Comparison of ENCODE assay signal across 29 mouse cellular contexts in the genomic region with DNA sequence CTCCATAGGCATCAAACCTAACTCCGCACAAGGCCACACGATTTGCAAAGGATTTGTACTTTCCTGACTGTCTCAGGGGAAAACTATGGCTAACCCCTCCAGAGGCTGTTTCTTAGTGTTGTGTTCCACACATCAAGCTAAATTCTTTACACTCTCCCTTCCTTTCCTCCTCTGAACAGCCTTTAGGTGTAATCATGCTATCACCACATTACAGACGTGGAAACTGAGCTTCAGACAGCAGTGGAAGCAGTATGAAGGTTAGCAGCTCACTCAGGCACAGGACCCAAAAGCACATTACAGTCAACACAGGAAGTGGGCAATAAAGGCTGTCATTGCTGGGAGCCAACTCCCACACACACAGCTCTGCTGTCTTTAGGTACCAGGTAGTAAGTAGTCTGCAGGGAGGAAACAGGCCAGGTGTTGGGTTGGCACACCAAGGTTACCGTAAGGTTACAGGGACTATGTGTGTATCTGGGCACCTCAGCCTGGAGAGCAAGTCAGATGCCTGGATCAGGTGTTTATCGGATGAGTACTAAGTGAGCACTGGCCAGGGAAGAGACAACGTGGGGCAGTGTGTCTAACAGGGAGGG. TPM values are rescaled to one million over a fixed set of nuclear protein-coding genes. Genes with fewer than 3 reads are reported as not detected.
A peak's percentile ranks its signal among the peaks of the same experiment; 100 is the strongest.
DNase-seq lines count a peak whose midpoint lies in the region; TF ChIP-seq lines count a peak whose summit lies in the region.
"Had no signal": no experiment of that assay in that cellular context is flagged by ENCODE, and none has a peak within 500 bp of the region (broad histone marks: within the 10 kb centered on the region; RNA-seq: fewer than 3 reads in every experiment).

No protein-coding gene starts in this region.

- H3K4me1 ChIP-seq in spleen, adult 2 months (ENCODE audit: control insufficient read depth, insufficient read depth, insufficient read length) = peaks cover 29% of the 10 kb centered on the region; the same call in 1 of the 2 replicates
- H3K4me1 ChIP-seq: embryonic facial prominence, embryonic 15.5 days; midbrain, embryonic 12.5 days; stomach, embryonic 15.5 days had no signal

- peak in 1 of 2 experiments; percentile 63 for DNase-seq in spleen, adult 2 months (ENCODE audit: low read depth in 1 of 2, low spot score in 2 of 2)
- no peak for DNase-seq in spleen, postnatal 4 days (ENCODE audit: low spot score in 2 of 2)
- DNase-seq in induced T-regulatory cell, adult 2 months (ENCODE audit: low read depth) = peak; percentile 87
- peak; percentile 39 to 73 for DNase-seq in thymus, adult 18-20 months
- DNase-seq in thymus, postnatal 4 days = peak; percentile 64
- DNase-seq in urinary bladder, postnatal 14 days (ENCODE audit: low spot score) = no peak
- no peak for DNase-seq in layer of hippocampus, adult 18-20 months (ENCODE audit: low spot score in 2 of 2)
- no peak for DNase-seq in gastrocnemius, postnatal 14 days
- DNase-seq: adrenal gland, postnatal 14 days; cerebellum, postnatal 14 days; embryo, embryonic 11 days; heart, adult 18-20 months; heart, postnatal 36 days; kidney, postnatal 4 days; liver, embryonic 13.5 days; lung, embryonic 14.5 days; right cerebral cortex, postnatal 25 days had no signal

- intact Hi-C loops in gastrocnemius, postnatal 14 days (cut with DNase I; ENCODE audit: low total_unique reads) = no loop called here

- no peaks in the 10 kb centered on the region for H3K36me3 ChIP-seq in spleen, adult 2 months (ENCODE audit: control insufficient read depth, insufficient read depth, low read length)
- H3K36me3 ChIP-seq: embryonic facial prominence, embryonic 15.5 days; heart, embryonic 13.5 days; kidney, embryonic 15.5 days; limb, embryonic 12.5 days; liver, embryonic 13.5 days; midbrain, embryonic 12.5 days; stomach, embryonic 15.5 days had no signal

- TF ChIP-seq POLR2A in spleen, adult 2 months (IDR thresholded peaks at IDR 0.05; ENCODE audit: low read depth, low read length) = peak; percentile 18; the same call in 1 of the 2 replicates

- no peak overlapping the region for H3K4me3 ChIP-seq in spleen, adult 2 months (ENCODE audit: extremely low read depth, insufficient read depth, insufficient read length)
- H3K4me3 ChIP-seq: embryonic facial prominence, embryonic 15.5 days; heart, embryonic 13.5 days; kidney, embryonic 15.5 days; limb, embryonic 12.5 days; liver, embryonic 13.5 days; midbrain, embryonic 12.5 days; stomach, embryonic 15.5 days had no signal

- H3K27me3 ChIP-seq in spleen, adult 2 months (ENCODE audit: control insufficient read depth, insufficient read depth, low read length) = no peaks in the 10 kb centered on the region
- H3K27me3 ChIP-seq: embryonic facial prominence, embryonic 15.5 days; heart, embryonic 13.5 days; kidney, embryonic 15.5 days; limb, embryonic 12.5 days; midbrain, embryonic 12.5 days; stomach, embryonic 15.5 days had no signal

- peak overlapping the region; percentile 87 for H3K27ac ChIP-seq in spleen, adult 2 months (ENCODE audit: insufficient read depth, low read length)
- H3K27ac ChIP-seq: embryonic facial prominence, embryonic 15.5 days; heart, embryonic 13.5 days; hindbrain, embryonic 14.5 days; kidney, embryonic 15.5 days; limb, embryonic 12.5 days; liver, embryonic 13.5 days; midbrain, embryonic 12.5 days; stomach, embryonic 15.5 days had no signal

- TF ChIP-seq CTCF in spleen, adult 2 months (IDR thresholded peaks at IDR 0.05; ENCODE audit: extremely low read depth, insufficient read depth, insufficient read length, insufficient replicate concordance) = no peak

- 46% methylated on average over 6 of the region's 6 CpGs for WGBS in spleen, adult 2 months

RNA-seq across cellular contexts. Expression of a gene that starts 28.6 kb away (rescaled TPM):
- 133 and 154 TPM in 2 replicates for polyA plus RNA-seq in spleen, adult 2 months (2012; rRNA removed)
- not detected for total RNA-seq in layer of hippocampus, adult 18-20 months (2021)
- not detected for total RNA-seq in gastrocnemius, postnatal 14 days (2021)
- total RNA-seq: layer of hippocampus, postnatal 14 days; left cerebral cortex, postnatal 10 days had no signal
- polyA plus RNA-seq: forebrain, embryonic 16.5 days; heart, embryonic 13.5 days; hindbrain, embryonic 14.5 days; kidney, embryonic 15.5 days; limb, embryonic 12.5 days; lung, embryonic 14.5 days; midbrain, embryonic 12.5 days; neural tube, embryonic 14.5 days; Patski had no signal

RNA-seq across cellular contexts. Expression of a gene that starts 50.5 kb away (rescaled TPM):
- polyA plus RNA-seq in spleen, adult 2 months (2012; rRNA removed) = 42.2 and 50.3 TPM in 2 replicates
- total RNA-seq in layer of hippocampus, adult 18-20 months (2021) = 10 to 100 TPM; 64.0 to 72.3 TPM
- total RNA-seq in gastrocnemius, postnatal 14 days (2021) = 10 to 100 TPM; 38.9 to 44.2 TPM

Comparison
In these comparisons a context has a peak if more than half of its experiments do, and no peak if none do; other contexts are left out.
1. DNase-seq: peak in induced T-regulatory cell, adult 2 months (single experiment), thymus, adult 18-20 months (2 of 2) and thymus, postnatal 4 days (single experiment); none in spleen, postnatal 4 days (0 of 2), urinary bladder, postnatal 14 days (single experiment), layer of hippocampus, adult 18-20 months (0 of 2) and gastrocnemius, postnatal 14 days (single experiment).